Mouse (Mus musculus) erythroblast, embryonic 14.5 days (primary cell): ENCODE measurements around the gene Gng3.

ENCODE experiments used
- GATA1 ChIP-seq: IDR thresholded peaks from 2 replicates; pipeline ENCODE4 v1.6.1; 2012; ENCODE audit warnings: low read length, inconsistent platforms, mixed read lengths
- TAL1 ChIP-seq: IDR thresholded peaks from 3 replicates; pipeline ENCODE4 v1.6.1; 2012; ENCODE audit warnings: low read length, inconsistent platforms, mixed read lengths

DNA sequence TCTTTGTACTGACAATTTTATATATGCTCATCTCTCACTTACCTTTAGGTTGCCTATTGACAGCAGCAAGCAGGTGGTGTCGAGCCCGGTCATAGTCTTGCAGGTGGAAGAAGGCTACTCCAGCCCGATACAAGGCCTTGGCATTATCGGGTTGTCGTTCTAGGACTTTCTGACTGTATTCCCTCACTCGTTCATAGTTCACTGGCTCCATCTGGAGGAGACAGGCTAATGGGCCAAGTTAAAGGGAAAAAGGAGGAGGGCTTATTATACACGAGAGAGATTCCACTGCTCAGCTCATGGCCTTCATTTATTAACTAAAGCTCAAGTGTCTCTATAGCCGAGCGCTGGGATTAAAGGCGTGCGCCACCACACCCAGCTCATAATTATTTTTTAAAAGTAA, 23.2 kb downstream of the Gng3 start:
- no peak for TF ChIP-seq TAL1
- no peak for TF ChIP-seq GATA1
